Mouse (Mus musculus): ENCODE measurements at regions not wholly inside any gene's neighbourhood (a gene's known extent, or its start where the extent isn't known, plus 50 kb on each side); places are given as distances from the start of the nearest gene placed in this dataset.

GRCm38 (mm10) chr16:12901096-12901995 lies 208.1 kb upstream of the Ercc4 start:
- DNase-seq (ENCODE audit: low spot score in 2 of 2): no peak

DNA sequence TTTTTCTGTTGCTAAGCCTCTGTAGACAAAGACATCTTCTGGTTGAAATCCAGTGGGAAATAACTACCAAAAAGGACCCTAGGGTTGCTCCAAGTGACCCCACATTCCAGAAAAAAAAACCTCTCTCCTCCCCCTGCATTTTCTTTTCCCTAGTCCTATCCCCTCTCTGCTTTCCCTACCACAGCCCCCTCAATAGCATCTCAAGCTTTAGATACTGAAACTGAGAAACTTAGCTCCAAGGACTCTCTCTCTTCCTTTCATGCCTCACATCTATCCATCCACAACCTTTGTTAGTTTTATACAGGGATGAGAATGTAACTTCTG lies 207.5 kb upstream of the Ercc4 start:
- DNase-seq (ENCODE audit: low spot score in 2 of 2): no peak

GRCm38 (mm10) chr16:12903161-12903560 lies 206.3 kb upstream of the Ercc4 start:
- DNase-seq (ENCODE audit: low spot score in 2 of 2): no peak

DNA sequence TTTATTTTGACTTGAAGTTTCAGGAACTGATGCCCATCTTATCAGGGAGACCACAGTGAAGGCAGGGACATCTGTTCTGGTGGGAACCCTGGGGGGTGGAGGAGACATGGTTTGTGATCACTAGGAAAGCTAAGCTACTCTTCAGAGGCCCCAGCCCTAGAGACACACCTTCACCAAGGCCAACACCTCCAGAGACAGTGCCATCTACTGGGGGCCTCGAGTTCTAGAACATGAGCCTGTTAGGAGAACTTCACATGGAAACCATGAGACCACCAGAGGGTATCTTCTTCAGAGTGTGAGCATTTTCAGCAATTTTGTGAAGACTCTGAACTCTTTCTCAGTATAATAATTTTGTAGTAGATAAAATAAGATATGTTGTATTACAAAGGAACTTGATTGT lies 204.5 kb upstream of the Ercc4 start:
- DNase-seq (ENCODE audit: low spot score in 2 of 2): no peak

GRCm38 (mm10) chr16:12924668-12925067 lies 184.8 kb upstream of the Ercc4 start:
- DNase-seq (ENCODE audit: low spot score in 2 of 2): no peak

DNA sequence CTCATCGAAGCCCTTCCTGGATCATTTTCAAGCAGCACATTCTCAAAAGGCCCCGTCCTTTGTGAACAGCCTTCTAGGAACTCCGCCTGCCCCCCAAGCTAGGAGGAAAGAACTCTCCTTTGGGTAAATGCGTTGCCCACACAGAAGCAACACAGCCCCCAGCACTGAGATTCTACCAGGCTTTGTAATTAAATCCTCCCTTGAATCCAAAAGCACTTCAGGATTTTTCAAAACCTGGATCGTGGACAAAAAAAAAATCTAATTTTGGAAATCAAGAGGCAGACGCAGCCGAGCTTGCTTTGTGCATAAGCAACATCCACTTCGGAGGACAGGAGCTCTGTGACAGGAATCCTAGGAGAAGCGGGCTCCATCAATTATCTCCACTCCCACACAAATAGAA lies 183.6 kb upstream of the Ercc4 start:
- peak in 1 of 2 experiments; percentile 17 for DNase-seq (ENCODE audit: low spot score in 2 of 2)

GRCm38 (mm10) chr16:12931111-12931510 lies 178.4 kb upstream of the Ercc4 start:
- no peak for DNase-seq (ENCODE audit: low spot score in 2 of 2)

DNA sequence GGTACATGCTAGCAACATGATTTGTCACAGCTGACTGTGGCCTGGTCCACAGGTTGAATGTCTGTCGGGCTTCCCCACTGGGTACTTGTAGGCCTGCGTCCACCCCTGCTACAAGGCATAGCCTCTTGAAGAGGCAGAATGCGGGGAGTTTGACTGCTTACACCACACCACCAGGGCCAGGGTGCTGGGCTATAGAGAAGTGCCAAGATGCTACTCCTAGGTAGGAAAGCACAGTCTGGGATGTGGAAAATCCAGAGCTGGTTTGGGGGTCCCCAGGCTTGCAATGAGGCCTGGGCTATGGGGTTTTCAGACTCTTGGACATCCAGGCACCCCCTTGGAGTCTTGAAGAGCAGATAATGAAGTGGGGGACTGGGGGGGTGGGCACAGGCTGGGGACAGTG lies 176.5 kb upstream of the Ercc4 start:
- no peak for DNase-seq (ENCODE audit: low spot score in 2 of 2)

DNA sequence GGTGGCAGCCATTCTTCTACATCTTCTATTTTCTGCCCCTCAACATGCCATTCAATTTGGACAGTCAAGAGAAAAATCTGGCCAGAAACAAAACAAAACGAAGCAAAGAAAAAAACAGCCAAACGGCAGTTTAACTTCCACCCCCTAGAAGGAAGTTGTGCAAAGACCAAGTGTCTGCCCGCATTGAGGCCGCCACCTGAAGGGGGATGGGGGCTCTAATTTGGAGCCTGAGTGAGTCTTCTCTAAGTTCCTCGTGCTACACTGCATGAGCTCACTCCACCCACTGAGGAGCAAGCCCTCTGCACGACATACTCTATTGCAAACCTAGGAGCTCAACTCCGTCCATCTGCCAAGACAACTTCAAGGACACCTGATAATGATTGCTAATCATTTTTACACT lies 174.9 kb upstream of the Ercc4 start:
- no peak for DNase-seq (ENCODE audit: low spot score in 2 of 2)

GRCm38 (mm10) chr16:12935266-12935665 lies 174.2 kb upstream of the Ercc4 start:
- no peak for DNase-seq (ENCODE audit: low spot score in 2 of 2)

- no peak for DNase-seq (ENCODE audit: low spot score in 2 of 2)
Observed at GRCm38 (mm10) chr16:12936571-12936970, 172.9 kb upstream of the Ercc4 start.

- no peak for DNase-seq (ENCODE audit: low spot score in 2 of 2)
Observed at GRCm38 (mm10) chr16:12938563-12938962, 170.9 kb upstream of the Ercc4 start.

DNA sequence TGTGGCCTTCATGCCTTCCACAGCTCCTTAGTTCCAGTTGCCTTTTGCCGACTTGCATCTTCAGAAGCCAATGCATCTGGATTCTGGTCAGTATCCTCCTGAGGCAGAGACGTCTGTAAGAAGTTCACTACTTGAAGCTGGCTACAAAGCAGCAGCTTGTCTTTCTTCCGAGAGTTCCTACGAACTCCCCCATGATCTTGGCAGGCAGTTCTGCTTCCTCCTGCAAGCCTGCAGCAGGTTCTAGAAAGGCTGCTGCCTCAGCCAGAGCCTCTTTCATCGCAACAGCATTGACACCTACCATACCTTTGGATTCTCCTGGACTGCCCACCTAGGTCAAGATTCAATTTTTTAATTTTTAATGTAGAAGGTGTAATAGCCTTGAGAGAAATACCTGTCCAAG lies 158.3 kb upstream of the Ercc4 start:
- DNase-seq (ENCODE audit: low spot score in 2 of 2): no peak

DNA sequence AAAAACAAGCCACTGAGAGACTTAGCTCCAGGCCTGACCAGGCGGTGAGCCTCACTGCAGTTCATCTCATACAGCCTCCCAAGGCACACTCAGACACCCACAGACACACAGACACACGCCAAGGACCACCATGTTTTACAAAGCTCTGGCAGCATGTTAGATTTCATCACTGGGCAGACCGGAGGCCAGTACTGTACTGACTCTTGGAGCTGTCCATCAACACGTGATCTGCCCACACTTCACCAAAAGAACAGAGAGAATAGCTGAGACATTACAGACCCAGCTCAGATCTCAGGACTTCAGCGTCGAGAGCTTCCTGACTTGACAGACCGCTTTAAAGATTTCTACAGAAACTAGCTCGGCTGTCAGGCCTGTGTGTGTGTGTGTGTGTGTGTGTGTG lies 155.5 kb upstream of the Ercc4 start:
- DNase-seq (ENCODE audit: low spot score in 2 of 2): no peak

DNA sequence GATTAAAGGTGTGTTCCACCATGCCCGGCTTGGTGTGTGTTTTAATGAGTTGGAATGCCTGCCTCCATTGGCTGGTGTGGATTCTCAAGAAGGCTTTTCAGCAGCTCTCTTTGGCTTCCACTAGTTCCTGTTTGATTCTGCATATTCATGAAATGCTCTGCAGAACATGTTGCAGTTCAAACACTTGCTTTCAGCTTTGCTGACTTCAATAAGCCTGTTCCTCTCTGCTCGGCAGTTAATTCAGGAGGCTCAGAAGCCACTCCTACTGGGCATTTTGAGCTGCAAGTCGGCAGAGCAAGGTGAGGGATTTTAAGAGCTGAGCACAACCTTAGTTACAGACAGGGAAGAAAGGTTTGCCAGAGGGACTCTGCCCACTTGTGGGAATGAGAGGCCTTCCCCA lies 153.1 kb upstream of the Ercc4 start:
- DNase-seq (ENCODE audit: low spot score in 2 of 2): no peak

DNA sequence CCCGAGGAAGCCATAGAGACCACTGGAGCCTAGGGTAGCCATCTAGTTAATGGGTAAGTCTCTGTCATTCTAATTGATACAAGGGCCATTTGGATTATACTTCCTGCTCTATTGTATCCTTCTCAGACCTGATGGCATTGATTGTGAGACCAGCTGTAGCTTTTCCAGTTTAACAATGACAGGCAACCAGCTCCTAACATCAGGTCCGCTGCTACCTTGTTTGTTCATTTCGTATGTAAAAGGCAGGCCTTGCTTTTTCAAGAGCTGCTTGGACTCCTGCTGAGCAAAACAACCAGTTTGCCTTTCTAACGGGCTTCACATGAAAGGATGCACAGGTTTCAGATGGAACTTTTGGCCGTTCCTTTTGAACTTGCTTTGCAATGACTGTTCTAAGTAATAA lies 148.6 kb upstream of the Ercc4 start:
- no peak for DNase-seq (ENCODE audit: low spot score in 2 of 2)

DNA sequence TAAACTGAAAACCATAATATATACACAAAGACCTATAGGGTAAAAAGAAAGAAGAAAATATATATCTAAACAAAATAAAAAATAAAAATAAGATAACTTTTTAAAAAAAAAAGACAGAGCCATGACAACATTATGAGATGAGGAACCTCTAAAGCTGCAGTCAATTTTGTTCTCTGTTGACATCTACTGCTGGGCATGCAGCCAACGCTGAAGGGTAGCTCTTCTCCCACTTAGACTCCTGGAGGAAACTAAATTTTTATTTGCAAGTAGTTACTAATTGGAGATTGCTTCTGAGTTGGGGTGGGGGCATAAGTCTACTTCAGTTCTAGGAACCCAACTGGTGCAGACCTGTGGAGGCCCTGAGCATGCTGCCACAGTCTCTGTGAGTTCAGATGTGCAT lies 126.8 kb upstream of the Ercc4 start:
- DNase-seq (ENCODE audit: low spot score in 2 of 2): no peak

DNA sequence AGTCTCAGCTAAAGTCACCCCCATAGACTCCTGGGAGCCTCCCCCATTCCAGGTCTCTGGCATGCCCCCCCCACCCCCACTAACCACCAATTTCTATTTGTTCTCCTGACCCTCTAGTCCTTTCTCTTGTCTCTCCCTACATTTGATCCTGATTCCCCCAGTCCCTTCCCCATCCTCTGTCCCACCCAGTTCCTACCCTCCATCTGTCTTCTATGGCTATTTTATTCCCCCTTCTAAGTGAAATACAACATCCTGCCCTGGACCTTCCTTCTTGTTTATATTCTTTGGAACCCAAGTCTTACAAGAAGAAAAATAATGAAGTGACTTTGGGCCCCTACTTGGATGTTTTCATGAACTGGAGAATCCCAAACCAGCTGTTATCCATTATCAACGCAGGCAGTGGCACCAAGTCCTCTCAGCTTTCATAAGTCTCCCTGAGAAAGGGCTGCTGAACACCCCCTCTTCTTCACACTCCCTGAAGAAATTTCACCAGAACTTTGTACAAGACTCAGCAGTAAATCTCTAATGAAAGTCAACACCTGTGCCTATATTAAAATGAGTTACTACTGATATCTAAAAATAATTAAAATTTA lies 108.1 kb upstream of the Ercc4 start:
- DNase-seq (ENCODE audit: low spot score in 2 of 2): no peak

GRCm38 (mm10) chr16:13012863-13013262 lies 96.6 kb upstream of the Ercc4 start:
- no peak for DNase-seq (ENCODE audit: low spot score in 2 of 2)

- DNase-seq (ENCODE audit: low spot score in 2 of 2): no peak
Observed at GRCm38 (mm10) chr16:13013891-13014644, 95.4 kb upstream of the Ercc4 start.

GRCm38 (mm10) chr16:13022875-13023274 lies 86.6 kb upstream of the Ercc4 start:
- peak in 1 of 2 experiments; percentile 14 for DNase-seq (ENCODE audit: low spot score in 2 of 2)

- peak; percentile 33 to 61 for DNase-seq (ENCODE audit: low spot score in 2 of 2)
Observed at GRCm38 (mm10) chr16:13025393-13025792, 84.1 kb upstream of the Ercc4 start.
